Mouse (Mus musculus) bone marrow macrophage, adult 2 months (primary cell): ENCODE data around the gene Rngtt.

Experiments used
- CTCF ChIP-seq: IDR thresholded peaks from 2 replicates; pipeline ENCODE4 v1.5.1; 2012; ENCODE audit warnings: low read depth, mild to moderate bottlenecking, low read length, moderate library complexity
- POLR2A ChIP-seq: IDR thresholded peaks from 2 replicates; pipeline ENCODE4 v1.6.1; 2012; ENCODE audit warnings: mild to moderate bottlenecking, low read depth, low read length, borderline replicate concordance

- TF ChIP-seq CTCF (no peak), POLR2A (no peak)
These were observed 215.2 kb downstream of the Rngtt start for GRCm38 (mm10) chr4:33525272-33525671.
